Mouse (Mus musculus): ENCODE measurements around the gene Trappc4.

The Trappc4 gene

DNA sequence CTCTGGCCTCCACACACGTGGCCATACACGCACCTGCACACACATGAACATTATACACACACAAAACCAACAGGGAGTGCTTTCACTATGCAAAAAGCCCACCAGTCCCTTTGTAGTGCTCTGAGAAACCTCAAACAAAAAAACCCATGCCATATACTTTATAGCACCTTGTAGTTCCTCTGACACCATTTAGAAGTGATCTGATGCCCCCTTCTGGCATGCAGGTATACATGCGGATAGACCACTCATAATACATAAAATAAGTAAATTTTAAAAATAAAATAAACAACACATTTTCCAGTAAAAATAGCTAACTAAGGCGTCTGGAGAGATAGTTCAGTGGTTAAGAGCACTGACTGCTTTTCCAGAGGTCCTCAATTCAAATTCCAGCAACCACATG lies 50.2 kb downstream of the Trappc4 start:
- no peak for DNase-seq (ENCODE audit: low spot score in 2 of 2)
